Mouse (Mus musculus) adrenal gland, postnatal 14 days (tissue): ENCODE measurements at regions not wholly inside any gene's neighbourhood (a gene's known extent, or its start where the extent isn't known, plus 50 kb on each side); places are given as distances from the start of the nearest gene placed in this dataset.

Source experiments
- DNase-seq: peaks from one replicate; pipeline ENCODE4 v3.0.0; 2021; ENCODE audit warnings: mixed read lengths

DNA sequence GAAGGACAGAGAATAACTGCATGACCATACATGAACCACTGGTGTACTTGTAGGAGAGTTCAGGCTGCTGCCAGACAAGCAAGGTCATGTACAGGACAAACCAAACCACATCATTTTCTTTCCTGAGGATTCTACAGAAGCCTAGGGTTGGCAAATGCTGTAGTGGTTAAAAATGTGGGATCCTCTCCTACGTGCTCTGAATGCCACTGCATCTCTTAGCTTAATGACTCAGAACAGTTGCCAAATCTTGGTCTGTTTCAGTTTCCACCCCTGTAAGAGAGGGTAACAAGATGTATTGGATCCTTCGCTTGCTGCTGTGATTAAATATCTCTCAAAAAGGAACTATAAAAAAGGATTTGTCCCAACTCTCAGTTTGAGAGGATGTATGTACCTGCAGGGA lies 938.1 kb downstream of the 4930444P10Rik start:
- DNase-seq = no peak

- no peak for DNase-seq
Measured at GRCm38 (mm10) chr1:15153952-15154351, 939.2 kb downstream of the 4930444P10Rik start.

DNA sequence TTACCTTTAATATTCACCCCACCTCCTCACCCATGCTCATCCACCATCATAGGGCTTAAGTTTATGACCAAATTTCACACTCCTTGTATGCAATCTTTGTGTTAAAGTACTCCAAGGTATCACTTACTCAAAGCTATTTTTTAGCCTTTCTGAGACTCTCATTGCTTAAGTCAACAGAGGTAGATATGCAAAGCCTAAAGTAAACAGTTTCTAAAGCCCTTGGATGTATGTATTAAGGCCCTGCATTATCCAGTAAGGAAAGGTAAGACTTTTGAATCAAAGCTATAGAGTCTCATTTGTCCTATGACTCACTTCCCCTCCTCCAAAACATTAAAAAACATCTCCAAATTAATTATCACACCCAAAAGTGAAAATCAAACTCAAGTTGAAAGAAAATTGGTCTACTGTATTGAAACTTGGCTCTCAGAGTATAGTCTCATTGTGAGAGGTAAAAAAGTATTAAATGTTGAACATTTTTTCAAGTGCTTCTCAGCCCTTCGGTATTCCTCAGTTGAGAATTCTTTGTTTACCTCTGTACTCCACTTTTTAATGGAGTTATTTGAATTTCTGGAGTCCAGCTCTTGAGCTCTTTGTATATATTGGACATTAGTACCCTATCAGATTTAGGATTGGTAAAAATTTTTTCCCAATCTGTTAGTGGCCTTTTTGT lies 949.1 kb downstream of the 4930444P10Rik start:
- DNase-seq = no peak

DNA sequence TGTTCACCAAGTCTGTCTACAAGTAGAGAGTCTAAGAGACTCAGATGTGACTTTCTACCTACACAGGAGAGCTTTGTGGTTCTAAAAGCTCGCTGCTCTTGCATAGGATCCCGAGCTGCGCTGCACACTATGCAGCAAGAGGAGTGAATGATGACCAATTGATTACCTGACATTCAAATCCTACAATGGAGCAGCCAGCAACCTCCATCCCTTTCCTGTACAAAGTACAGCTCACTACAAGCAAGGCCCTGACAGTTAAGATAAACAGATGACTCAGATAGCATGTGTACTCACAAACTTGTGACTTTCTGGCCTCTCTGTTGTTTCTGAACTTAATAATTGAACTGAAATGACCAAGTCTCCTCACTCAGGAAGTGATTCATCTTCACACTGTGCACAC lies 974.7 kb downstream of the 4930444P10Rik start:
- no peak for DNase-seq

- no peak for DNase-seq
Measured at GRCm38 (mm10) chr1:15111420-15111819, 981.7 kb downstream of the 4930444P10Rik start.

DNA sequence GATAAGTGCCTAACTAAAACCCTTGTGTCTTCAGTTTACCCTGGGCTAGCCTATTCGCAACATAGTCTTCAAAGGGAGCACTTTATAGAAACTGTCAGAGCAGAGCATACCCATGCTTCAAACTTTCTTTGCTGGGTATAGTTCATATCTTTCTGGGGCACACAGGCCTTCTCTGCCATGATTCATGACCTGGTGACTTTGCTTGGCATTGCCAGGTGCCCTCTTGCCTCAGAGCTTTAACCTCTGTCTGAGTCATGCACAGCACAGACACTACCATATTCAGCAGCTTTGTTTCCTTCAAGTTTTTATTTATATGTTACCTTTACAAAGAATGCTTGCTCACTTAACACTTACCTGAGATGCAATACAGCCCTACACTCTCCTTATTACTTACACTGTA lies 1022.8 kb downstream of the 4930444P10Rik start:
- peak; percentile 36 for DNase-seq

- no peak for DNase-seq
Measured at GRCm38 (mm10) chr1:15034047-15034446, 1059.1 kb downstream of the 4930444P10Rik start.

GRCm38 (mm10) chr1:15018460-15018779 lies 1074.7 kb downstream of the 4930444P10Rik start:
- DNase-seq = no peak

DNA sequence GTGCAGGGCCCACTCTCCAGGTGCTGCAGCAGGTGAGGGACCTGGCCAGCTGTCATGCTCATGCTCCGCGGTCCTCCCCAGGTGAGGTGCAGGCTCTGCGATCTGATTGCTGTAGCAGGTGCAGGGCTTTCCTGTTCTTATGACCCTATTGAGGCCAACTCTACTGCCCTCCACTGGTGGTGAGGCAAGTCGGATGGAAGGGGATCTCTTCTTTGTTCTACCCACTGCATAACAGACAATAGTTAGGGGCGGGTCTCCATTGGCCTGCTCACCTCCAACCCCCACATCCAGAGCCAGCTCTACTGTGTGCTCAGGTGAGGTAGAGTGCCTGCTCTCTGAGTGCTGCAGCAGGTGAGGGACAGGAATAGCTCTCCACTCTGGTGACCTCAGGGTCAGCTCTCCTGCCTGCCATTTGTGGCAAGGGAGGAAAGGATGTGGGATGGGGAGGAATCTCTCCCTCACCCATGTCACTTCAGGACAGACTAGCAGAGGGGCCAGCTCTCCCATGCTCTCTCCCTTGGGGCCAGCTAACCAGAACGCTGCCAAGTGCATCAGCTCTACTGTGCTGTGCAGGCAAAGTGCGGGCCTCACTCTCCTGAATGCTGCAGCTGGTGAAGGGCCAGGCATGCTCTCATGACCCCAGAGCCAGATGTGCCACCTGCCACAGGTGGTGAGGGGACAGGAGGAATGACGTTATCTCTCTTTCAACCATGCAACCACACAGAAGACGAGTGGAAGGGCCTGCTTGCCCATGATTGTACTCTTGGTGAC lies 1075.3 kb downstream of the 4930444P10Rik start:
- DNase-seq = no peak

- DNase-seq = no peak
Measured at GRCm38 (mm10) chr1:15007663-15008344, 1085.3 kb downstream of the 4930444P10Rik start.

- DNase-seq = no peak
Measured at GRCm38 (mm10) chr1:14995348-14995747, 1097.8 kb downstream of the 4930444P10Rik start.

DNA sequence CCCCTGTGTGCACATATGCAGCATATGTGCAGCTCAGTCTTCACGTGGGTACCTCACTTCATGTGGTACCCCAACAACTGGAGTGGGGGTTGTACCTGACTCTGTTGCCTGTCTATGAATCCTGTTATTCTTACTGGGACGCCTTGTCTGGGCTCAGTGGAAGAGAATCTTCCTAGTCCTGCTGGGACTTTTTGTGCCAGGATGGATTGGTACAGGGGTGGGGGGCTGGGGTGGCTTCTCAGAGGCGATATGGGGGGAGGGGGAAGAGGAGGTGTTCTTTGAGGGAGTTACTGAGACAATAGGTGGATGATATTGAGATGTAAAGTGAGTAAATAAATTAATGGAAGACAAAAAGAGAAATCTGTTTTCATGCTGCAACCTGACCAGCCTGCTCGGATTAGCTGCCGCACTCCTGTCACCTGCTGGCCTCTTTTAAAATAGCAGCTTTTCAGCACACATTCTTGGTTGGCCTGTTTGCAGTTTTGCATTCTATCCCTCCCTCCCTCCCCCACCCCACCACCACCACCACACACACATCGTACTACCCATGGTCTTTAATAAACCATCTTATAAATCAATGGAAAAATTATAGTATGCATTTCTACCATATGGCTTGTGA lies 1112.9 kb downstream of the 4930444P10Rik start:
- peak; percentile 25 for DNase-seq
